Mouse (Mus musculus) right cerebral cortex, postnatal 36 days (tissue): ENCODE measurements around the gene Taf3.

Experiments used
- DNase-seq, 2 experiments: peaks; one replicate each; pipeline ENCODE4 v3.0.0; 2022; ENCODE audit warnings: low spot score in 2 of 2, mixed read lengths in 1 of 2

The Taf3 gene

DNA sequence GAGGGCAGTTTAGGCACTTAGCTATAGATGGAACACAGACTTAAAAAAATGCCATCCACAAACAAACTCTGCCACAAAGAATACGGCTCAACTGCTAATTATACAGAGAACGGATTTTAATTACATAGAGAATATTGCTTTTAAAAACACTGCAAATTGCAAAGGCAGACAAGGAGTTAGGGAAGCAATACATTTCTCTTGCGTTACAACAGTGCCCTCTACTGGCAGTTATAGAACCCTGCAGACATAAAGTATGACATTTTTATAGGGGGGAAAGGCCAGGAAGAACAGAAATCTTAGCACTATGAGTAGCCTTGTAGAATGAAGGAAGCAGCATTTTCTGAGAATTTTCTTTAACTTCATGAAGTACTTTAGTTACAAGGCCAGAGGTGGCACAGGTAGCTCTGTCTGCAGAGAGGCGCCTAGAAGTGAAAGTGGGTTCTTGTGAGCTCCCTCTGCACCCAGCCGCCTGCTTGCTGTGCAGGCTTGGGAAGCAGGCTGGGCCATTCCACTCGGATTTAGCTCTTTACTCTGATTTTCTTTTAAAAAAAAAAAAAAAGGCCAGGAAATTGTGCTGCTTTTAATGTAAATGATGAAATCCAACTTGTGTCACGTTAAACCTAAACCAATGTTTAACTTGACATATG is 38.0 kb downstream of the Taf3 start:
- DNase-seq, result no peak

DNA sequence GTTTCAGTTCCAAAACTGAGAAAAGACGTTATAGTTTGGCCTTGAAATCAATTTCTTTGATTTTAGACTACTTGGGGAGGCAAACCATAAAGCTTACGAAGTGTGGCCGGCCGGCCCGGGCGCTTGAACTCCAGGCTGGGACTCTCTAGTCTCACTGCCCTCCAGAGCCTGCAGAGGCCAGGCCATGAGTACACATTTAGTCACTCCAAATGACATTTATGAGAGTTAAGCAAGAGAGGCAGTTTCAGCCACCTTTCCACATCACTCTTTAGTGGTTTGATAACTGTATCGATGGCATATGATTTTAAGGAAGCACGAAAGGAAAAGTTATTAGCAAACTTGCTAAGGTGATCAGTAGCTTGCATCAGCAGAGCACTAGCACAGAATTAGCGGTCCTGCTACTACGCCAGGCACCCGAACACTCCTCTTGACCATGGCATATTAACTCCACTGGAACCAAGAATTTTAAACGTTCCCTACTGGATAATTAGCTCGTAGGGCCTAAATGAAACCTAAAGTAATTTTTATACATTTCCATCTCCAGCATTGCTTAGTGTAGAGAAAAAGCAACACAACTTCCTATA is 38.6 kb downstream of the Taf3 start:
- DNase-seq, result no peak

DNA sequence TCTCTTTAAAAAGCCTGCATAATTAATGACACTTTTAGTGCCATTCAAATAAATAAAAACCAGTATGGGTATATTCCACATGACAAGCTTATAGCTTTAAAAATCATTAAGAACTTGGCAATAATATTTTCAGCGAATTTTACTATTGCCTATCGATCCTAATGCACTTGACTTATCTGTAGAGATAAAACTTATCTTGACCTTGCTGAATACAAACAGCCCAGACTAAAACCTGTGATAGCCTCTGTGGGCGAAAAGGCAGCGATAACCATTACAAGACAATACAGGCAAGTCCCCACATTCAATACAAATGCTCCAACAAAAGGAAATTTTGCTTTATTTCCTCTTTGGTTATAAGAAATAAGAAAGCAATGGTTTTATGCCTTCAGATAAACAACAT is 39.8 kb downstream of the Taf3 start:
- DNase-seq, result no peak

DNA sequence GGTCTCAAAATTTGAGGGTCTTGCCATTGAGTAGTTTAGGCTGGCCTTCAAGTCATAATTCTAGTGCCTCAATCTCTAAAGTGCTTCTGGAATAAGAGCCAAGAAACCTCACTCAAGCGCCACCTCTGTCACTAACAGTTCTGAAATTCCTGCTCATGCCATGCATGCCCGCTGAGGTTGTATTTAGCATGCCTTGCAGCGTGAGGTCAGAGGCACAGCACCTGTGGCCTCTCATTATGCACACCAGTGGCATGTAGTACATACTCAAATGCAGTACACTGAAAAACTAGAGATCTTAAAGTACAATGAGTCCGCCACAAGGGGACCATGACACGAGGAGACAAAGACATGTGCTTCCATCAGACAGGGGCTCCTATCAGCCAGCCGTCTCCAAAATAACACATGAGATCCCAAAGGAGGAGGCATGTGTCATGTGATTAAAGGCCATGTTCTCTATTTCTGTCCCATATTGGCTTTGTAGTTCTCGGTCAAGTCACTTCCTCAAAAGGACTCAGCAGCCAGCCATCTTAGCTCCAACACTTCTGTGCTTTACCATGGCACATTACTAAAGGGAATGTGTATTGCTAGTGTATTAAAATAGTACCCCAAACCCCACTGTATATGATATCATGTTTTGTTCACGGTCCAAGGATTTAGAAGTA is 43.3 kb downstream of the Taf3 start:
- no peak for DNase-seq

DNA sequence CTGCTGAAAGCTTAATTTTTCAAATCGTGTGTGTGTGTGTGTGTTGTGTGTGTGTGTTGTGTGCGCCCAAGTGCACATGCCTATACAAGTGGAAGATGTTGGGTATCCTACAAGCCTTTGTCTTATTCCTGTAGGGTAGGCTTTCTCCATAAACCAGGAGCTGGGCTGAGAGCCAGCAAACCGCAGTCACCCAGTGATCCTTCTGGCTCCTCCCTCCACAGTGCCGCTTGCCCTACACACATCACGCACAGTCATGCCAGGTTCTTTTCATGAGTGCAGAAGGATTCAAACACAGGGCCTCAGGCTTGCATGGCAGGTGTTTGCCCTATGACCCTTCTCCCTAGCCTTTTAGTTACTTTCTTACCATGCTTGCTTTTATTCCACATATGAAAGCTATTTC is 45.0 kb downstream of the Taf3 start:
- DNase-seq, result no peak

DNA sequence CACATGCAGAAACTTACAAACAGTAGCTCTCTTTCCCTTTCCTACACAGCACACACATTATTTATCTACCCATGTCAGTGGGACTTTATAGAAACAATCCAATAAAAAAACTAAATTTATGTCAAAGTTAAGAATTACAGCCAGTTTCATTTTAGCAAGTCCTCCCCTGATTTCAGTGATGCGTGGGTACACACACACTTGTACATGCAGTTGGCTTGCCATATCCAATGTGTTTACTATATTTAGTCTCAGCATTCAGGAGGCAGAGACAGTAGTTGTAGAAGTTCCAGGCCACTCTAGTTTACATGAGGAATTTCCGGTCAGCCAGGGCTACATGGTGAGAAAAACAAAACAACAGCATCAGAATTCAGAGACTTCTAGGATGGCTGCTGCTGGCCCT is 46.8 kb downstream of the Taf3 start:
- DNase-seq, result peak in 1 of 2 experiments; percentile 11

DNA sequence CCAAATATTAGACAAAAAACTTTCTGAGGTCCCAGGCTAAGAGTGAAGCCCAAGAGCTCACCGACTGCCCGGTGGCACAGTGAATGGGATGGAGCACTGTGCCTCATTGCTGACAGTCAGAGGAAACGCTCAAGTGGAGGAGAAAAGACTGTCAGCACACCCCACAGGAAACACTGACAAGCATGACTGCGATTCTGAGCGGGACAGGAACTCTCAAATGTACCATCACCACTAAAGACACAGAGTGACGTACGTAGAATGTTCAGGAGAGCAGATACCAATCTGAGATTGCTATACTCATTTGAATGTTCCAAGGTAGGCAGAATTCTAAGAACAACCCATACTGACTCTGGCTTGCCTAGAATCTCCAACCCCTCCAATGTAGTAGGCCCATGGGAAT is 50.9 kb downstream of the Taf3 start:
- no peak for DNase-seq

DNA sequence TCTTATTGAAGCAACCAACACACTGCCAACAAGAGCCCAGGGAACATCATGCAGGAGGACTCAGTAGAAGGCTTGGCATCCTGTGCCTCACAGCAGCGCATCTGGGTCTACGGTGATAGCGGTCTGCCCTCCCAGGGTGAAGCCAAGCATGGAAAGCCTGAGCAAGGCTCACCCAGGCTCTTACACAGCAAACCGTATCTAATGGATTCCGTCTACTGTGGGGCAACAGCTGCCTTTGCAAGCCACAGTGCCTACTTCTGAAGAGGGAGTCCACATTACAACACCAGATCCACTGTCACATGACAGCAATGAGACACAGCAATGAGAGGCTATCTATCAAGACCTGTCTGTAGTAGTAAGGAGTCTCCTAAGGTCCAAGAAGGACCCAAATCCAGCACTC is 52.3 kb downstream of the Taf3 start:
- no peak for DNase-seq

DNA sequence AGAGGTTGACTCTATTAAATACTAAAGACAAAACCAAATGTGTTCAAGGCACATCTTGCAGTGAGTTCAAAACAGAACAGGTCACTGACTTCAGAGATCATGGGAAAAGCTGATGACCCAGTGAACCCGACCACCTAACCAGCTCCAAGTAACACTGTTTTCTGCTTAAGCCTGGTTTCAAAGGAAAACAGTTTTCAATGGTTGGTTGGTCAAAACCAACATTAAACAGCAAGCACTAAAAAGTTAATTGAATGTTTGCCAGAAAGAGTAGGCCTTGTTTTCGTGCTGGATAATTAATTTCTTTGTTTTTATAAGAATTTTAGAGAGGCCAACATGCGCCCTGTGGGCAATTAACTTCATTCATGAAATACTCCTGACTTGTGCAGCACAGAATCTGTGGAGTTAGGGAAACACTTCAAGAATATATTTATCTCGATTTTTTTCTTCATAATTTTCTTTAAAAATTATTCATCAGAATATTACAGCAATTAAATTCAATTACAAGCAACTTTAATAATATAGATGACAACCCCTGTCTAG is 57.6 kb downstream of the Taf3 start:
- DNase-seq, result no peak

DNA sequence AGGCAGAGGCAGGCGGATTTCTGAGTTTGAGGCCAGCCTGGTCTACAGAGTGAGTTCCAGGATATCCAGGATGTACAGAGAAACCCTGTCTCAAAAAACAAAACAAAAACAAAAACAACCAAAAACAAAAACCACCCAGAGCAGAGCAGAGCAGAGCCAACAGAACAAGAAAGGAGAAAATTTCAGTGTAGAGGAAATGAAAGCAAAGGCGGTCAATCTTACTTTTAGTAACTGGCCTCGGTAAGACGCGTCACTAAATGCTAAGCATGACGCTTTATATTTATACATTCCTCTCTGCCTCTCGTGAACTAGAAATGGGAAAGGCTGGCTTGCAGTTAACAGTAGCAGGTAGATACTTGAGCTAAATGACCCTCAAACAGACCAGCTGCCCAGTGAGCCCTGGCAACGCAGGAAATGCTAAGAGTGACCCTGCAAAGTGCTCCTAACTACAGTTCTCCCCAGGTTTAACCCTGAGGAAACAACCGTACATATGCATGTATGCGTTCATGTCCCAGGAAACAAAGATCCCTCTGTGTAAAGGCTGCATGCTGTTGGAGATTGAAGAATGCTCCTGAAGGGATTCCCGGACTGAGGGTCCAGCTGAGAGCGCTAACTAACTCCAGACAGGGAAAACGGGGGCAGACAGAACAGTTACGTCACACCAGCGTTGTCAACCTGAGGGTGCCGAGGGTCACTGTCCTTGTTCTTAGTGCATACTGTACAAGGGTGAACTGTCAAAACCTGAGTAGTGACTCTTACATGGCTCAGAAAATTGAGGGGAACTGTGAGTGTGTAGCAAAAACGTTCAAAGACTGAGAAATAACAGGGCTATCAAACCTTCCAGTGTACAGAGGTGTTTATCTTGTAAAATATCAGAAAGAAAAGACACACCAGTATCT is 58.5 kb downstream of the Taf3 start:
- no peak for DNase-seq

DNA sequence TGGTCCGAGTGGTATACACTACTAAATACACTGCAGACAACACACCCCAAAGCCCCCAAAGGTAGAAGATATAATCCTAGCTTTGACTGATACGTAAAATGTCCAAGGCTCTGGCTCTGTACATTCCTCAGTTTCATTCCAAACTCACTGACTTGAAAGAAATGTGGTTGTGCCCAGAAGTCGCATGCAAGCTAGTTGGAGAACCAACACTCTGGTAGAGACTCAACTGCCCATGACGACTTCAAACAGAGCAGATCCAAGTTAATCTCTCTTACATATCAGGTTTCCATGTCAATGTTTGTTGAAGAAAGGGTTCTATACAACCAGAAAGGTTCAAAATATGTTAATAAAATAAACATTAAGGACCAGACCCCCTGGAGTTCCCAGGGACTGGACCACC is 60.1 kb downstream of the Taf3 start:
- DNase-seq, result no peak

DNA sequence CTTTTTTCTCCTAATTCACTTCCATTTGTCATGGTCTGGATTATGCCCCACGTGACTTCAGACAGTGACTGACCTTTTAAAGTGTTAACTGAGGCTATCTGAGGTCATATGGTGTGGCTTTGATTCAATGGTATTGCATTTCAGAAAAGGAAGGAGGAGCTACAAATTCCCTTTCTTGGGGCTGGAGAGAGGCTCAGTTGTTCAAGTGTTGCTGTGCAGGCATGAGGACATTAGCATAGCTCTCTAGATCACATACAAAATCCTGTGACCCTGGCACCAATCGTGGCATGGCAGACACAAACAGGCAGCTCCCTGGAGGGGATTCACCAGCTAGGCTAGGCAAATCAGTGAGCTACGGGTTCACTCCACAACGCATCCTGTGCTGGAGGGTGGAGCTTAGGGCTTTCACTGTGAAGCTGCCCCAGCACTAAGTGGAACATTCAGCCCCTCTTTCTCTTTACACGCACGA is 62.4 kb downstream of the Taf3 start:
- DNase-seq, result no peak

DNA sequence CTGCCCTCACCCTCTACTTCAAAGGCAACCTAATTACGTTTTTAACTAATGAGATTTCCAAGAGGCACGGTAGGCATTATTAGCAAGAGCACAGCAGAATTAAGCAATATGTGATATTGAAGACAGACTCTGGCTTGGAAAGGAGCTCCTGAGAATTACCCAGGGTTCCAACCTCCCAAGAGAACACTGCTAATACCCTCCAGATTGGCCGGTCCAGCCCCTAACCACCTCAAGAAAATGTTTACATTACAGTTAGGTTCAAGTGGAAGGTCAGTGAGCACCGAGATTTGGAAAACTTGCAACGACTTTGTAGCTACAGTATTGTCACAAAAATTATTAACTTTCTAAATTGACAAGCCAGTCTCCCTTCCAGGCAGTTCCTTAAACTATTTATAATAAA is 66.0 kb downstream of the Taf3 start:
- DNase-seq, result no peak

DNA sequence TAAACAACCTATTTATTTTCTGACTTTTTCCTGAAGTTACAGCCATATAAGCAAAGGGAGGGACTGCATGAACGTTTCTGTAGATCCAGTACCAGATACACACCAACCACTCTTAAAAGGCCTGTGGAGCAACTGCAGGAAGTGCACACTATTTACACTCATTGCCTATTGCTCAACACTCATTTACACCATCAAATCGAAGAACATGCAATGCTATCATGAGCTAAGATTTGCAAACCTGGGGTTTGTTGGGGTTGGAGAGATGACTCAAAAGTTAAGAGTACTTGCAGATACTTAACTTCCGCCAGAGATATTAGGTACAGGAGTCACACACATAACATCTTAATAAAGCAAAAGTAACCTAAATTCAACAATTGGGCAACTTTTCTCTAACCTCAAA is 76.5 kb downstream of the Taf3 start:
- DNase-seq, result no peak

DNA sequence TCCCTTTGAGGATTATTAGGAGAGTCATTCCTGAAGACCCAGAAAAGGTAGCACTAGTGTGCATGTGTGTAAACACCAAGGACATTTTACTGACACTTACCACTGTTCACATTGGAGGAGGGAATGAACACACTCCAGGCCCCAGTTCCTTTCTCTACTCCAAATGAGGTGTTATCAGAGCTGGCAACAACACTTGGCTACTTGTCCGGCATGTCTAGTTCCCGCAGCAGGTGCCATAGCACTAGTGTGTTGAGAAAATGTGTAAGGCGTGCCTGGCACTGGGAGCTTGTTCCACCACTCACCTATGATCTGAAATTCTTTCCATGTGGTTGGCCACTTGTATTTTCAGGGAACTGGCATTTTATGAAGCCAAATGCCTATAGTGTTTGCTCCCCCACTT is 77.8 kb downstream of the Taf3 start:
- DNase-seq, result no peak

DNA sequence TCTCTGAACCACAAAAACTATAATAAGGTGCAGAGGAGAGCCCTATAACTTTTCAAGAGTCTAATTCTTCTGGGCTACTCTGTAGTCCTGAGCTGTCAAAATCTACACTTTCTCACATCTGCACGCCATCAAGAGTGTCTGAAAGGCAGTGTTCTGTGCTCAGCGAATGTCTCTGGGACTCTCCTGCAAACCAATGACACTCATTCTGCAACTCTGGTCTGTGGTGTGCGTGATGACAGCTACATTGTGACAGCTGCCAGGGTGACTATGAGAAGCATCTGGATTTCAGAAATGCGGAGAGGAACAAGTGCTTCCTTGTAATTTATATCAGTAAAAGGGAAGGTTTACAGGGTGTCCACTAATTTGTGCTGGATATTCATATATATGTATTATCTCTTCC is 78.2 kb downstream of the Taf3 start:
- no peak for DNase-seq

DNA sequence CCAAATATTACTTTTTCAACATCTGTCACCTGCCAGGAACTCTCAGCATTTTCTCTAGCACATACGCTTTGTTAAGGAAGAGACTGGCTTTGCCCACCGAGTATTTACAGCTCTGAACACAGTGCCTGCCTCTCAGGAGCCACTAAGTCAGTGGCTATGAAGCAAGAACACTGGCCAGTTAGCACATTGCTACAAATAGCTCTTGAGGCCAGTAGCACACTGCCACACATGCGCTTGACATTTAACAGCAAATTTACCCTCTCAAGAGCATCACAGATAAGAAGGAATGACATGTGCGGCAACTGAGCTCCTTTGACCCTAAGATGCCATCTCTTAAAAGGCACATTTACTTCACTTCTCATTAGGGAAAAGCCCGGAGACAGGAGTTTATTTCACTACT is 78.7 kb downstream of the Taf3 start:
- no peak for DNase-seq

DNA sequence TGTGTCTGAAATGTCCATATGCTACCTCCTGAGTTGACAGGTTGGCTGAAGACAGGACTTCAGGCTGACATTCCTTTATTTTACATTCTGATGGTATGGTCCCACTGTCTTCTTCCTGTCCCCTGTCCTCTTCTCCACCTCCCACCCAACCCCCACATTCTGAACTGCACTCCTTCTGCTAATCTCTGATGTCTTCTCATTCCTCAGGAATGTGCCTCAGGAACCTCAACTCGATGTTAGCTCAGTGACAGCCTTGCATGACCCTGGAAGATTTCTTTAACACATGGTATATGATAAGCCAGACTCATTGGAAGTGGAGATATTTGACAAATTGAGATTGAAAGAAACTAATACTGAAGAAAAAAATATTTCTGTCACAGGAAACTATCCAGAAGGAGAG is 81.8 kb downstream of the Taf3 start:
- no peak for DNase-seq

DNA sequence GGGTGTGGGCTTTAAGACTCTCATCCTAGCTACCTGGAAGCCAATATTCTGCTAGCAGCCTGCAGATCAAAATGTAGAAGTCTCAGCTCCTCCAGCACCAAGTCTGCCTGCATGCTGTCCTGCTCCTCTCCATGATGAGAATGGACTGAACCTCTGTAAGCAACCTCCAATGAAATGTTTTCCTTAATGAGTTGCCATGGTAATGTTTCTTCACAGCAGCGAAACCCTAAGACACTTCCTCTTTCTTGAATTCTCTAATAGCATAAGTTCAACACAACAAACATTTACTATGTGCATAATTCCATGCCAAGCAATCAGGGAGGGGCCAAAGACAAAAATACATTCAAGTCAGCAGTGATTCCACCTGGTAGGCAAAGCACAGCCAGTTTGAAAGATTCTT is 82.8 kb downstream of the Taf3 start:
- DNase-seq, result no peak

DNA sequence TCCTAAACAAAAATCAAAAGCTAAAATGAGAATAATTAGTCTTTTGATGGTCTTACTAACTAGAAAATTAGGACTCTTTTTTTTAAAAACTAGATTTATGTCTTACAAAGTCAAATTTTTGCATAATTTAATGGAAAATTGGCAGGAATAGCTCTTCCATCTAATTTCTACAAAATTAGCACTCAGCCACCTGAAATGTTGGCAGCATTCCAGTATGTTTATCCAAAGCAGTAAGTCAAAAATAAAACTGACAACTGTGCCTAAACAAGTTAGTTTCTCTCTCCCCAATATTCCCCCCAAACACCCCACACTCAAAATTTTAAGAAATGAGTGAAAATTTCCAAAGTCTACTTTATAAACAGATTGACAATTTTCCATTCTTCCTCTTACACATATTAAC is 85.5 kb downstream of the Taf3 start:
- no peak for DNase-seq

DNA sequence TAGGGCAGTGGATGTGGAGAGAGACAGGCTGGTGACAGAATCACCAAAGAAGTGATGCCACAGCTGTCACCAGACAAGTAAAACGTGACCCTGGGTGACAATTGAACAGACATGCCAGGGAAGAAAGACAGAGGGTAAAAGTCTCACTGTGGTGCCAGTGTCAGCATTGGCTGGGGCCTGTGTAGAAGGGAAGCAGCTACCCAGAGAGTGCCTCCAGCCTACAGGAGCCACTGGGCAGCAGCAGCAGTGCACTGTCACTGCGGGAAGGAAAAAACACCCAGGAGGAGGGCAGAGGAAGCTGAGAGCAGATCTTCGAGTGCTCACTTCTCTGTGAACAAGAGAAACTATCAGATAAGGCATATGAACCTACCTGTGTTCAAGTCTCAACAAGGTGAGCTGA is 86.7 kb downstream of the Taf3 start:
- DNase-seq, result no peak

DNA sequence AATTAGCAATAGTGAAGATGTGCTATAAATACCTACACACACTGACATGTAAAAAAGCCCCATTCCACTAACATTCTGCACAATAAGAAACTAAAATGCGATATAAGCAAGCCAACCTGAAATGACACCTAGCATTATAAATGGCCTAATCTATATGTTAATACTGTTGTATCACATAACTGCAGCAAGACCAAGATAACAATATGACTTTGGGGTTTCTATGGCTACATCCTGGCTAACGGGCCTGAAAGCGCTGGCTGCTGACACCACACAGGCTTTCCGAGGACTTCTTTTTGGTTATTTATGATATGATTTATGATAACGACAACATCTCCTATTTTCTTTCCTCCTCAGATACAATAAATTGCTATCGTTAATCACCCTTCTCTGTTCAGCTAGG is 90.4 kb downstream of the Taf3 start:
- no peak for DNase-seq
